Mouse (Mus musculus): Measurements from ENCODE around the gene Olfr1457. TPM values are rescaled to one million over a fixed set of nuclear protein-coding genes. Genes with fewer than 3 reads are reported as not detected.

Olfr1457 gene
- polyA plus RNA-seq (2017; shearing (Covaris generic)) = not detected

DNA sequence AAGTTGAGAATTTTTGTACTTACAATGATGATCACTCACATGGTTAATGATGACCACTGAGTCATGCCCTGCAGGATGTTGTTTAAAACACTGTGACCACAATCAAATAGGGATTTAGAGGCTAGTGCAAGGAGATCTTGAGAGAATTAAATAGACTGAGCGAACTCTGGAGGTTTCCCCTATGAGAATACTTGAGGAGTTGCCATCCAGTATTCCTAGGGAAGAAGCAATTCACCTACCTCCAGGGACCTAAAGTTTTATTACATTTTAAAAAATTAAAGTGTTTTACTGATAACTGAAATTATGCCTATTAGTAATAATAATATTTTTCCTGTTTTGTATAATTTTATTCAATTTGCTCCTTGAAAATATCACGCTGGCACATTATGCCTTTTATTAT, at the start of gene Olfr1457:
TSS of gene Olfr1457 (minus strand) at position 101 of the 400 bp plus-strand sequence.

DNA sequence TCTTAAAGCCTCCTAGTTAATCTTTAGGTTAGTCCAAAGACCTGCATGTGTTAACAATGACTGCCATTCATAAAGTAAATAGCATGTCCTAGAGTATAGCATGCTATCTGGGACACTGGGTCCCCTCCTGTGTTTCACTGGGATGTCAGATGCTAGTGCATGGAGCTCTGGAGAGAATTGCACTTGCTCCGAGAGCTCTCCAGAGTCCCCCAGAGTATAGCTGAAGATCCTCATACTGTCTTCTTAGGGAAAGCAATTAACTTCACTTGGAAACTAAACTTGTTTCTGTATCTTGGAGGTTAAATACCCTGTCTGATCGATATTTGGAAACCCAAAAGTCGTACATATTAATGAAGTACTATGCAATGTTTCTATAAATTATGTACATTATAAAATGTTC, 9.0 kb upstream of the Olfr1457 start, which contains the start of gene Olfr1458:
TSS of gene Olfr1458 (minus strand) at position 101 of the 400 bp plus-strand sequence.

DNA sequence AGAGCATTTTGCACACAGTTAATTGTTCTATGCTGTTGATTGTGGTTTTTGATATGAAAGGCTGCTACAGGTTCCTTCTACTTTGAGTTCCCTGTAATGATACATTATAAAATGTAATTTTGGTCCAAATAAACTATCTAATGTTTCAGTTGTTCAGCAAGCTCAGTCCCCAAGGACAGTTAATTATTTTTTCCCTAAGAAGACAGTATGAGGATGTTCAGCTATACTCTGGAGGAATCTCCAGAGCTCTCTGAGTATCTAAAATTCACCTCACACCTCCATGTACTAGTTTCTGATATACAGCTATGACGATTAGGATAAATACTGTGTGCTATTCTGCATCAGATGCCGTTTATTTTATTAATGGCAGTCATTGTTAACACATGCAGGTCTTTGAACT, 37.4 kb downstream of the Olfr1457 start, which contains the start of gene Olfr1454:
TSS of gene Olfr1454 (plus strand) at position 301 of the 400 bp plus-strand sequence.

Other genes starting within 250 kb of the Olfr1457 start
- gene Olfr1444, start 240.6 kb downstream of the Olfr1457 start, polyA plus RNA-seq (2017; shearing (Covaris generic)) = 0.22 TPM
- gene Olfr1445, start 214.0 kb downstream of the Olfr1457 start, polyA plus RNA-seq (2017; shearing (Covaris generic)) = not detected
- gene Olfr1446, start 204.4 kb downstream of the Olfr1457 start, polyA plus RNA-seq (2017; shearing (Covaris generic)) = not detected
- not detected for gene Olfr1447, start 194.1 kb downstream of the Olfr1457 start, polyA plus RNA-seq (2017; shearing (Covaris generic))
- gene Olfr1448, start 173.5 kb downstream of the Olfr1457 start, polyA plus RNA-seq (2017; shearing (Covaris generic)) = not detected
- gene Olfr1449, start 167.1 kb downstream of the Olfr1457 start, polyA plus RNA-seq (2017; shearing (Covaris generic)) = not detected
- not detected for gene Olfr1450, start 147.6 kb downstream of the Olfr1457 start, polyA plus RNA-seq (2017; shearing (Covaris generic))
- not detected for gene Olfr1451, start 102.9 kb downstream of the Olfr1457 start, polyA plus RNA-seq (2017; shearing (Covaris generic))
- gene Olfr1453, start 69.6 kb downstream of the Olfr1457 start, polyA plus RNA-seq (2017; shearing (Covaris generic)) = not detected
- gene Olfr1454, start 37.3 kb downstream of the Olfr1457 start, polyA plus RNA-seq (2017; shearing (Covaris generic)) = not detected
- not detected for gene Olfr1458, start 8.9 kb upstream of the Olfr1457 start, polyA plus RNA-seq (2017; shearing (Covaris generic))
- gene Olfr1459, start 51.7 kb upstream of the Olfr1457 start, polyA plus RNA-seq (2017; shearing (Covaris generic)) = not detected
- gene Olfr1461, start 65.1 kb upstream of the Olfr1457 start, polyA plus RNA-seq (2017; shearing (Covaris generic)) = not detected
- not detected for gene Olfr1462, start 87.8 kb upstream of the Olfr1457 start, polyA plus RNA-seq (2017; shearing (Covaris generic))
- not detected for gene Olfr1463, start 133.4 kb upstream of the Olfr1457 start, polyA plus RNA-seq (2017; shearing (Covaris generic))
- gene Olfr1465, start 217.7 kb upstream of the Olfr1457 start, polyA plus RNA-seq (2017; shearing (Covaris generic)) = not detected
- gene Olfr1466, start 241.0 kb upstream of the Olfr1457 start, polyA plus RNA-seq (2017; shearing (Covaris generic)) = not detected